Mouse (Mus musculus) heart, embryonic 15.5 days (tissue): ENCODE data around the gene Lrrc38. TPM values are rescaled to one million over a fixed set of nuclear protein-coding genes. Genes with fewer than 3 reads are reported as not detected.

ENCODE experiments used
- ATAC-seq: fragments of 200-750 bp; cut with Nextera tagmentation; replicated peaks from 2 replicates; pipeline ENCODE4 v1.8.0; 2017; ENCODE audit warnings: low read depth, moderate TSS enrichment; ENCODE audit not compliant: insufficient number of reproducible peaks, insufficient read depth, low FRiP score
- H3K27ac ChIP-seq: fragments of 300-500 bp; sonication (generic); 2 replicates; pipeline ENCODE4 v1.5.1; 2015; ENCODE audit warnings: mild to moderate bottlenecking, inconsistent platforms
- H3K27me3 ChIP-seq: fragments of 300-500 bp; sonication (generic); 2 replicates; pipeline ENCODE4 v1.6.1; 2015; ENCODE audit warnings: inconsistent platforms
- H3K36me3 ChIP-seq: fragments of 300-500 bp; sonication (generic); 2 replicates; pipeline ENCODE4 v1.6.1; 2015; ENCODE audit warnings: mild to moderate bottlenecking, inconsistent platforms
- H3K4me1 ChIP-seq: fragments of 300-500 bp; sonication (generic); replicated peaks from 2 replicates; pipeline ENCODE4 v1.6.1; 2015; ENCODE audit warnings: inconsistent platforms
- H3K4me2 ChIP-seq: fragments of 300-500 bp; sonication (generic); 2 replicates; pipeline ENCODE4 v1.6.1; 2015; ENCODE audit warnings: inconsistent platforms, mild to moderate bottlenecking, moderate library complexity
- H3K4me3 ChIP-seq: fragments of 300-500 bp; sonication (generic); 2 replicates; pipeline ENCODE4 v1.5.1; 2015; ENCODE audit warnings: mild to moderate bottlenecking, inconsistent platforms
- H3K9ac ChIP-seq: fragments of 300-500 bp; sonication (generic); 2 replicates; pipeline ENCODE4 v1.6.1; 2015; ENCODE audit warnings: mild to moderate bottlenecking, inconsistent platforms
- H3K9me3 ChIP-seq: fragments of 300-500 bp; sonication (generic); replicated peaks from 2 replicates; pipeline ENCODE4 v1.6.1; 2016; ENCODE audit warnings: inconsistent platforms
- WGBS: fragments of 180-500 bp; shearing (Covaris S2); methylation state at CpG from one replicate; pipeline ENCODE4 v1.1.7; 2015; ENCODE audit warnings: mixed read lengths; 5-methylcytosine and 5-hydroxymethylcytosine counted together
- polyA plus RNA-seq: library from polyadenylated mRNA; unstranded; fragments of >200 nt; fragmentation: Nextera tagmentation; extraction: Ambion mirVana; gene quantifications from 2 replicates; pipeline ENCODE4 v1.2.1, GENCODE M21; 2015

Gene Lrrc38
- polyA plus RNA-seq, 1 experiment from 2014 or later, result 0.25 TPM

DNA sequence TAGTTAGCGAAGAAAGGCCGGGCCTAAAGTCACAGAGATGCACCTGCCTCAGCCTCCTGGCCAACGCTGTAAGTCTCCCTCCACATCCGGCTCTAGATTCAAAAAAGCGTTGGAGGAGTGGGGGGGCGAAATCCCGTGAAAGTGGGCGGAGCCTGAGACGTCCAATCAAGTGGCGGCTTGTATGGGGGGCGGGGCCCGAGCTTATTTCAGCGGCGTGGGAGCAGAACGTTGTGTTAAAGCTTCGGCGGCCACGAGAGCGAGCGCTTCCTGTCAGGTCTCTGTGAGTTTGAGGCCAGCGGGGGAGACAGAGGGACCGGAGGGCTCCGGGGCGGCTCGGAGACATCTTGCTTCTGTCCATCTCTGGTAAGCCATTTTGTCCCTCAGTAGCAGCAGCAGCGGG is 44.6 kb downstream of the Lrrc38 start, which contains the start of gene Pramel1:
TSS of gene Pramel1 (plus strand) at position 248 of the 400 bp plus-strand sequence.
- no peak within 1 kb of the TSS for H3K27ac ChIP-seq
- no peak within 1 kb of the TSS for H3K9ac ChIP-seq
- H3K4me3 ChIP-seq, result no peak within 1 kb of the TSS
- ATAC-seq, result no peak
- H3K36me3 ChIP-seq, result no peaks in the 10 kb centered on the region
- no peaks in the 10 kb centered on the region for H3K4me1 ChIP-seq
- H3K9me3 ChIP-seq, result no peaks in the 10 kb centered on the region
- 70% methylated on average over 26 of the region's 26 CpGs for WGBS
- H3K4me2 ChIP-seq, result no peak within 1 kb of the TSS
- no peaks in the 10 kb centered on the region for H3K27me3 ChIP-seq

DNA sequence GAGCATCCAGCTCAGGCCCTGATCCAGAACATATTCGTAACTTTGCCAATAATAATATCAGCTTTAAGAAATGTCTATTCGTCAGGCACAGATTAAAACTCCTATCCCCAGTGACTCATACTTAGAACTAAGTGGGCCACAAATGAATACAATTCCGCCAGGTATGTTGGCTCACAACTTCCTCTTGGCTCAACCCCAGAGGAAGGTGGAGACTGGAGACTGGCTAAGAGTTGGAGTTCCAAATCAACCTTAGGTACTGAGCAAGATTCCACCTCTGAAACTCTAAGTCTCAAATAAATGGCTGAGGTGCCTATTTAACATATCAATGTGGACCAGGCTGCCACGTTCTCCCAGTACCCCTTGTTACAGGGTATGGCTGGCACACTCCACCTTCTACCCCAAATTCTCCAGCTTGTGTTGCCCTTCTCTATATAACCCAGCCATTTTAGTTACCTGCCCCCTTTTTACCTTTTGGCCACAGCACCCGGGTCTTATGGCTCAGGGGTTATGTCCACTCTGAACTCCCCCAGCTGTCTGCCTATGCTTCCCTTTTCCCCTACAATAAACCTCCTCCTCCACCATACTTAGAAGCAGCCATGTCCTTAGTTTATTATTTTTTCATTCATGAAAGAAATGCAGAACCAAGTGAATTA is 62.1 kb downstream of the Lrrc38 start:
- peaks cover 8% of the 10 kb centered on the region for H3K4me1 ChIP-seq
- H3K4me3 ChIP-seq, result peak overlapping the region; percentile 81
- no peaks in the 10 kb centered on the region for H3K27me3 ChIP-seq
- no peak overlapping the region for H3K27ac ChIP-seq
- peak overlapping the region; percentile 71; the same call in 1 of the 2 replicates for H3K9ac ChIP-seq
- peak overlapping the region; percentile 66 for H3K4me2 ChIP-seq
- peaks cover 20% of the 10 kb centered on the region for H3K36me3 ChIP-seq
- no peaks in the 10 kb centered on the region for H3K9me3 ChIP-seq
- no peak for ATAC-seq
- 60% methylated on average over 5 of the region's 5 CpGs for WGBS

DNA sequence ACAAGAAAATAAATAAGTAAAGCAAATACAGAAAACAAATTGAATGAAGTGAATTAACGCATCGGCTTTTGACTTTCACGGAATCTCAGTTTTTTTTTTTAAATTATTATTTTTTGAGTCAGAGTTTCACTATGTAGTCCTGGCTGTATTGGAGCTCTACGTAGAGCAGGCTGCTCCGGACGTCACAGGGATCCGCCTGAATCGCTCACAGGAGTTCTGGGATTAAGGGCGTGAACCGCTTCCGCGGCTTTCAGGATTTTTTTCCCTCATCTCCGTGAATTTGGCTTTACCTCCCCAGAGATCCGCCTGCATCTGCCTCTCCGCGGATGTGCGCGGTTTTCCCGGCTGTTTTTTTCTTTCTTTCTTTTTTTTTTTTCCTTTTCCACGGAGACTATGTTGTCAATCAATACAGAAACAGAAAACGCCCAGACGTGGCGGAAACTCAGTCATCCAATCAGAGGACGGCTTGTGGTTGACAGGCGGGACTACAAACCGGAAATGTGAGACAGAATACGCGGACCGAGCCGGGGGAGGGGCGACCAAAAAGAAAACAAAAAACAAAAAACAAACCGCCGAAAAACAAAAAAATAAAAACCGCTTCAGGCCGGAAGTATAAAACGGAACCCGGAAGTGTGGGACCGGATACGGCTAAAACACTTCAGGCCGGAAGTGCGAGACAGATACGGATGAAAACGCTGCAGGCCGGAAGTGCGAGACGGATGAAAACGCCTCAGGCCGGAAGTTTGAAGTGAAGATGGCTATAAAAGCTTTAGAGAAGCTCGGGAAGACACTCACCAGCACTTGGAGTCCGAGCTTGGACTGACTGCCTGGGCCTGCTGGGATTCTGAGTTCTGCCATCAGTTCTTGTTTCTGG is 62.9 kb downstream of the Lrrc38 start, which contains the start of gene Pramef8:
TSS of gene Pramef8 (plus strand) at position 208 of the 874 bp plus-strand sequence.
- H3K4me3 ChIP-seq, result peak within 1 kb of the TSS; percentile 81
- peak within 1 kb of the TSS; percentile 66 for H3K4me2 ChIP-seq
- no peaks in the 10 kb centered on the region for H3K9me3 ChIP-seq
- H3K9ac ChIP-seq, result peak within 1 kb of the TSS; percentile 71
- H3K4me1 ChIP-seq, result peaks cover 8% of the 10 kb centered on the region
- no peaks in the 10 kb centered on the region for H3K27me3 ChIP-seq
- H3K36me3 ChIP-seq, result peaks cover 27% of the 10 kb centered on the region
- peak; percentile 89 for ATAC-seq
- 1% methylated on average over 50 of the region's 50 CpGs for WGBS
- peak within 1 kb of the TSS; percentile 90 for H3K27ac ChIP-seq

DNA sequence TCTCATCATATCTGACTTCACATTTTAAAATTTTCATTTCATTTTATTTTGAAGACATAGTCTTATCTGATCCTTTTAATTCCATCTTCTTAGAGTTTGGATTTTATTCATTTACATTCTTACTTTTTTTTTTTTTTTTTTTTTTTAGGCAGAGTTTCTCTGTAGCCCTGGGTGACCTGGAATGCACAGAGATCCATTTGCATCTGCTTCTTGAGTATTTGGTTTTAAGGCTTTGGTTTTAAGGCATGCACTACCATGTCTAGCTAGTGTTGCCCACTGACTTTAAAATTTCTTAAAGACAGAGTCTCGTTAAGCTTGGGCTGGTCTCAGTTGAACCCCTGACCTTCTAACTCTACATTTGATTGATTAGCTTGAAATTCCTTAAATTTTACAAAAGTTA is 64.1 kb downstream of the Lrrc38 start:
- Histone ChIP-seq H3K9me3 (no peaks in the 10 kb centered on the region), H3K27me3 (no peaks in the 10 kb centered on the region), H3K36me3 (peaks cover 39% of the 10 kb centered on the region), H3K27ac (no peak overlapping the region), H3K9ac (no peak overlapping the region), H3K4me3 (no peak overlapping the region), H3K4me1 (peaks cover 8% of the 10 kb centered on the region), H3K4me2 (no peak overlapping the region; the same call in 1 of the 2 replicates)
- 92% methylated on average over 1 of the region's 1 CpGs for WGBS
- ATAC-seq, result no peak

DNA sequence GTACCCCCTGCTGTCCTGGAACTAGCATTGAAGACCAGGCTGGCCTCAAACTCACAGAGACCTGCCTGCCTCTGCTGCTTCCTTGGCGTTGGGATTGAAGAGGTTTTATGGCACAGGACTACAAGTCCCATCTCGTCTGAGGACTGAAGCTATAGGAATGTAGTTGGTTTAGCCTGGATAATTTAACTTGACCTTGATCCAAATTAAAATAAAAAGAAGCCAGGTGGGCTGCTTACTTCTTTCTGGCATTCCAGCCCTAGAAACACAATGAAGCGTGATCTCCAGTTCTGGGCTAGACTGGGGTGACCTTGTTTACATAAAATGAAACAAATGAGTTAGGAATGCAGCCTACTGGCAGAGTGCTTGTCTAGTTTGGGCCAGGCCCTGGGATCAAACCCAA is 64.6 kb downstream of the Lrrc38 start:
- 92% methylated on average over 3 of the region's 3 CpGs for whole genome bisulfite sequencing
- no peak for ATAC-seq
- peaks cover 44% of the 10 kb centered on the region for H3K36me3 ChIP-seq

More for the DNA sequence above, 64.6 kb downstream of the Lrrc38 start:
- no peaks in the 10 kb centered on the region for H3K27me3 ChIP-seq
- no peak overlapping the region for H3K4me2 ChIP-seq
- H3K9me3 ChIP-seq, result no peaks in the 10 kb centered on the region
- H3K4me3 ChIP-seq, result no peak overlapping the region
- no peak overlapping the region for H3K9ac ChIP-seq
- no peak overlapping the region for H3K27ac ChIP-seq
- peaks cover 8% of the 10 kb centered on the region for H3K4me1 ChIP-seq

Other genes with a start within 250 kb of the Lrrc38 start
- 6.6 and 7.8 TPM in 2 replicates for gene Prdm2, start 136.8 kb upstream of the Lrrc38 start, polyA plus RNA-seq
- gene Pdpn, start 50.2 kb upstream of the Lrrc38 start, polyA plus RNA-seq, result 22.9 and 26.6 TPM in 2 replicates
- gene Pramel1, start 44.7 kb downstream of the Lrrc38 start, polyA plus RNA-seq, result not detected in 2 replicates
- gene Pramef8, start 62.7 kb downstream of the Lrrc38 start, polyA plus RNA-seq, result 11.0 and 13.1 TPM in 2 replicates
- gene Oog4, start 100.6 kb downstream of the Lrrc38 start, polyA plus RNA-seq, result not detected in 2 replicates
- not detected in 2 replicates for gene Gm13043, start 161.6 kb downstream of the Lrrc38 start, polyA plus RNA-seq
- gene Gm13040, start 186.2 kb downstream of the Lrrc38 start, polyA plus RNA-seq, result not detected in 2 replicates
- gene BC080695, start 201.9 kb downstream of the Lrrc38 start, polyA plus RNA-seq, result not detected in 2 replicates
- not detected in 2 replicates for gene Gm13057, start 202.0 kb downstream of the Lrrc38 start, polyA plus RNA-seq